Mouse (Mus musculus): ENCODE measurements around the gene Omt2a.
"Not testable (repeated sequence)": the region's sequence is repeated elsewhere in the genome, so short reads cannot be mapped to it uniquely, and the experiment has no call there.

Gene Omt2a

DNA sequence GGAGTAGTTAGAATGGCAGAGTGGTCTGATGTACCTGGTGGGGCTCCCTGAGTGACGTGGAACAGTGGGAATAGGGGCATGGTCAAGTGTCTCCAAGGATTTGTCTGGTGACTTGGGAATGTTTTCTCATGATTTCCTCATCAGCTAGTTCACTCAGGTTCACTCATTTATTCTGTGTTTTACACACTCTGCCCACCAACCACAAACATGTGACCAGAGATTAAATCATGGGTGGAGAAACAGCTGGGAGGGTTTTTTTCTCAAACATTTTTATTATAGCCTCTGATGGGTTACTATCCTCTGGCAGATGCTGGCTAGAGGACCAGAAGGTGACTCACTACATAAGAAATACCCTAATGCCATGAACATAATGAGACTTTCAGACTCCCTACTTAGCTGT lies 16.4 kb downstream of the Omt2a start:
- DNase-seq (ENCODE audit: low spot score in 2 of 2) = no peak

DNA sequence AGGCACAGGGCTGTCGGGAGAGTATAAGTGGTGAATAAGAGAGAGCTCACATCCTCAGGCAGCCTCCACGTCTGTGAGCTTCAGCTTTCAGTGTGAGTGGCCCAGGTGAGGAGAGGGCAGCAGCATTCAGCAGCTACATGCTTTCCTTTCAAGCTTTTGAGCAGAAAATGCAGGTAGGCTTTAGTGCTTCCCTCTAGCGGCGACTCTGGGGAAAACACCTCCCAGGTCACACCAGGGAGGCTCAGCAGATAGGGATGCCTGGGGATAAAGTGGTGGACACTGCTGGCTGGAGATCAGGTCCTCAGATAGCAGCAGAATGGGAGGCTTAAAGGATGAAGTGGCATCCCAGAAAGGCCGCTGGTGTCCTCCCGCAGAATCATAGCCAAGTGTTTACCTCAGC lies 18.5 kb downstream of the Omt2a start:
- DNase-seq (ENCODE audit: low spot score in 2 of 2) = peak; percentile 9 to 12

DNA sequence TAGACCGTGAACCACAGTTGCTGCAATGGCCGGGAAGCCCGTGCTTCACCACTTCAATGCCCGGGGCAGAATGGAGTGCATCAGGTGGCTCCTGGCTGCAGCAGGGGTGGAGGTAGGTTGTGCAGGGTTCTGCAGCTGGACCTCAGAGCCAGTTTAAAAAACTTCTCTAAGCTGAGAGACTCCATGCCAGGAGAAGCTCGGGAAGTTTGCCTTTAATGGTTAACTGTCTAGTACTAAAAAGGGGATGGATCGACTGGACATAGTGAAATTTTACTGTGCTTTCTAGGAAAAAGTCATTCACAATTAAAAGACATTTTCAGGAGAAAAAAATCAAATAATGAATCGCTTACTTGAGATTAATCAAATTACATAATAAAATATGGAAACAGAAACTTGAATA lies 19.8 kb downstream of the Omt2a start:
- not testable (repeated sequence) for DNase-seq (ENCODE audit: low spot score in 2 of 2)

DNA sequence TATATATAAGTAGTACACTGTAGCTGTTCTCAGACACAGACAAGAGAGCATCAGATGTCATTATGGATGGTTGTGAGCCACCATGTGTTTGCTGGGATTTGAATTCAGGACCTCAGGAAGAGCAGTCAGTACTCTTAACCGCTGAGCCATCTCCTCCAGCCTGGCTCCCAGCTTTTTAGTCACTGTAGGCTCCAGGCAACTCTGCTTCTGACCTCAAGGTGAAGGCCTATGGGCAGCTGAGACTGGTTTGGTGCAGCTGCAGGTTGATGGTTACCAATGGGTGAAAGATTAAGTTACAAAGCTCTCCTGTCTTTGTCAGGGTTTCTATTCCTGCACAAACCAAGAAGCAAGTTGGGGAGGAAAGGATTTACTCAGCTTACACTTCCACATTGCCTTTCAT lies 20.9 kb downstream of the Omt2a start:
- DNase-seq (ENCODE audit: low spot score in 2 of 2) = not testable (repeated sequence)

DNA sequence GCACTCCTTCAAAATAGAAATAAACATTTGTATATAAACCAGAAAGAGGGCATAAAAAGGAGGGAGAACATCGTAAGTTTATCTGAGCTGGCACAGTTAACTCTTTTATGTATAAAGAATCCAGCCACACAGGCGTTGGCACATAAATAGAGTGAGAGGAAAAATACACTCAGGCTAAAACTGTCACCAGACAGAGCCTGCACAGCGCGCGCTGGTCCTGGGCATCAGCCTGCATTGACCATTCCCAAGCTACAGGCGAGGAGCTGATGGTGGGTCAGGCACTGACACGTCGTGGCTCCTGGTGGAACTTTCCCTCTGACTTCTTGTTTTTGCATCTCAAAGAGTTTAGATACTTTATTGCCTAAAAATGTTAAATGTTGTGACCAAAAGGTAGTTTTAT lies 22.1 kb downstream of the Omt2a start:
- not testable (repeated sequence) for DNase-seq (ENCODE audit: low spot score in 2 of 2)

DNA sequence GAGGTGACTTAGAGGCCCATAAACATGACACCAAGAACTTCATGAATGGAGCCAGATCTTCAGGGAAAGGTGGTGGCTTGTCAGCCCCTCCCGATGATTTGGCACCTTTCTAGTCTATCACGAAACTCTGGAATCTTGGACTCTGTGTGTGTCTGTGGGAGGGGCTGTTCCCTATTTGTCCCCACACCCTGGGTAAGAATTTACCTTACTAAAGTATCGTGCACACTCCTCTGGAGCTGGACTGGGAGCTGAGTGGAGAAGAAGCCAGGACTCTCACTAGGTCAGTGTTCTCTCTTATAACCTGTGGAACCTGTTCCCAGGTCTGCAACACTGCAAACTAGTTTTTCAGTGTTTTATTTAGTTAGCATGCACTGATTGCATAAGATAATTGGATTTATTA lies 24.9 kb downstream of the Omt2a start, which contains the start of gene Gm10639:
Gm10639 (plus strand) TSS at position 201 of the 400 bp plus-strand sequence.
- not testable (repeated sequence) for DNase-seq (ENCODE audit: low spot score in 2 of 2)

DNA sequence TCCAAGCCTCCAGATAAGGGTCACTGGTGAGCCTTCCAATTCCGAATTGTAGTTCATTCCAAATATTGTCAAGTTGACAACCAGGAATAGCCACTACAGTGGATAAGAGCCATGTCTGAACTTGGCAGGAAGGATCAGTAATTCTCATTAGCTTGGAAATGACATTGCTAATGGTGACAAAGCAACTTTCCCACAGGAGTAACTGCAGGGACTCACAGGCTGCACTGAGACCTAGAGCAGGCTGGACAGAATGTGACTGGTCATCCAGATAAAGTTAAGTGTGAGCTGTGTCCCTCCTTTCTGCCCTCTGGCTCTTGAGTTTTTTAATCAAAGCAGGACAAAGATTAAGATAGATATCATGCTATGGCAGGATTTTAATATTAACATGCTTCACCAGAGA lies 25.5 kb downstream of the Omt2a start:
- not testable (repeated sequence) for DNase-seq (ENCODE audit: low spot score in 2 of 2)

DNA sequence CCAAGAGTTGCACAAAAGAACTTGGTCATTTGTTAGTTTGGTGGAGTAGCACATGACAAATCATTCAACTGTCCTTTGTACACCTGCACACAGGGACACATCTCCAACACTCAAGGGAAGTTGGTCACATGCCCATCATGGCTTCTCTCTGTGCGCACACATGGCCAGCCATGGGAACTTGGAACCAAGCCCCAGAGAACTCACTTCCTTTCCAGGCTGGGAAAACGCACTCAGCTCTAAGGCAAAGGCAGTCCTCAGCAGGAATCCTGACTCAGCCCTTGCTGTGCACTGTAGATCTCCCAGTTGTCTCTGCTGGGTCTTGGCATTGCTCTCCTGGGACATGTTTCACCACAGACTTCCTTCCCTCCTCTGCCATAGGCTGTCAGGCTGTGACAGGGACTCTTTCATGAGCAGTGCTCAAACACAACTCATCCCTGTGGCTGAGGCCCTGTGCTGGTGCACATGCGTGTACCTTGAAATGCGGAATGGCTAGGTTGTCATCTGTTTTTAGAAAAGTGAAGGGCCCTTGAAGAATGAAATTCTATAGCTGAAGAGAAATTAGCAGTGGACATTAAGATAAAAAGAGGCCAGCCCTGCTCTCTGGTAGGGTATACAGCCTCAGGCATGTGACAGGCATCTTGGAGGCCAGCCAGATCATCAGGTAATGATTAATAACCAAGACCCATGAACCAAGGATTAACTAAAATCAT lies 32.4 kb downstream of the Omt2a start:
- not testable (repeated sequence) for DNase-seq (ENCODE audit: low spot score in 2 of 2)

DNA sequence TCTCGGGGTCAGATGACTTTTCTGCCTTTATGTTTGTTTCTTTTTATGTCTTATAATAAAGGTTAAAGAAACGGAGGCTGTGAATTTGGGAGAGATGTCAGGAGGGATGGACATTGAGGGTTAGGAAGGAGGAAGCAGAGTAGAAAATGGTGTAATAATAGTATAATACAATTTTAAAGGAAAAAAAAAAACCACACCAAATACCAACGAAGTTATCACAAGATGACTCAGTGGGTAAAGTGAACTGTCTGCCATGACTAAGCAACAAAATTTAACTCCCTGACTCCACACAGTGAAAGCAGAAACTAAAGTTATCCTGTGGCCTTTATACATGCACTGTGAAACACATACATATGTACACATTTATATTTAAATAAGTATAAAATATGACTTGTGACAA lies 43.7 kb downstream of the Omt2a start:
- DNase-seq (ENCODE audit: low spot score in 2 of 2) = not testable (repeated sequence)
